Mouse (Mus musculus): ENCODE measurements around the gene Pop5. TPM values are rescaled to one million over a fixed set of nuclear protein-coding genes. Genes with fewer than 3 reads are reported as not detected.

Gene Pop5
- polyA plus RNA-seq (2016; fragmentation: Nextera tagmentation; extraction: Ambion mirVana), result 63.2 and 68.6 TPM in 2 replicates

- peak; percentile 51 for ATAC-seq (ENCODE audit: insufficient number of reproducible peaks, low FRiP score)
- 2% methylated on average over 21 of the region's 21 CpGs for WGBS
- H3K9me3 ChIP-seq (replicated peaks), result no peaks in the 10 kb centered on the region
Measured at GRCm38 (mm10) chr5:115235786-115236263, at the start of gene Pop5. Gene Pop5, plus strand, starts transcription at chr5:115235836.

DNA sequence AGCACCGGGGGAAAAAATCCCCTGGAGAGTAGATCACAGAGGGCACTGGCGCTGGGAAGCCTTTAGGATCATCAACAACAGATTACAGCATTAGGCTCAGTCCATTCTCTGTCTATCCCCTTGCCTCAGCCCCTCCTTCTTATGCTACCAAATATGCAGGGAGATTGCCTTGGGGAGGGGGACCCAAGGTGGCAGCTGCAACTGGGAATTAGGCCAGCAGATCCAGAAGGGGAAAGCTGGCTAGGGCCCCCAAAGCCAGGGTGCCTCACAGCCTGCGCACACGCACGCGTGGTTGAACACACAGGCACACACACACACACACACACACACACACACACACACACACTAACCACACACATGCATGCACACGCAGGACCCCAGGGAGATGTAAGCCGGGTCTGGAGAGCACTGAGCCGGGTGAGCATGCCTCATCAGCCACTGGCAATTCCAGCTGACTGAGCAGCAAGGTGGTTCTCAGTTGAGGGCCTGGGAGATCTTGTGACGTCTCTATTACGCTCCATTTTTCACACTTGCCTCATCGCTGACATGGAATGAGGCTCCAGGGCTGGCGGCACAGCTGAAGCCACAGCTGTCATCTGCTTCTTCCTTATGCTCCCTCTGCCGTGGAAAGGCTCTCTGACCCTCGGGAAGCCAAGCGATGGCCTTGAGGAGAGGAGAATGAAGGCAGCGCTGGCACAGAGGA lies 49.1 kb upstream of the Pop5 start:
- Histone ChIP-seq H3K27ac (ENCODE audit: poor library complexity, severe bottlenecking) (no peak overlapping the region), H3K4me1 (replicated peaks) (peaks cover 57% of the 10 kb centered on the region), H3K27me3 (replicated peaks) (peaks cover 45% of the 10 kb centered on the region), H3K4me2 (peak overlapping the region; percentile 55), H3K4me3 (peak overlapping the region; percentile 11; the same call in 1 of the 2 replicates), H3K36me3 (no peaks in the 10 kb centered on the region), H3K9ac (0 out of 2 replicates have a peak overlapping the region, but pooled peaks have one; percentile 22), H3K9me3 (replicated peaks) (no peaks in the 10 kb centered on the region)
- ATAC-seq (ENCODE audit: insufficient number of reproducible peaks, low FRiP score), result no peak
- WGBS, result 37% methylated on average over 17 of the region's 17 CpGs

More at GRCm38 (mm10) chr5:115235786-115236263, at the start of gene Pop5:
- Histone ChIP-seq H3K27me3 (replicated peaks) (no peaks in the 10 kb centered on the region; the same call in 1 of the 2 replicates), H3K27ac (ENCODE audit: poor library complexity, severe bottlenecking) (no peak within 1 kb of the TSS), H3K36me3 (peaks cover 13% of the 10 kb centered on the region), H3K4me3 (peak within 1 kb of the TSS; percentile 68), H3K4me2 (peak within 1 kb of the TSS; percentile 86), H3K4me1 (replicated peaks) (peaks cover 18% of the 10 kb centered on the region), H3K9ac (peak within 1 kb of the TSS; percentile 78)

GRCm38 (mm10) chr5:115187188-115188131 lies 48.2 kb upstream of the Pop5 start:
- Histone ChIP-seq H3K4me1 (replicated peaks) (peaks cover 51% of the 10 kb centered on the region), H3K4me3 (0 out of 2 replicates have a peak overlapping the region, but pooled peaks have one; percentile 11), H3K36me3 (no peaks in the 10 kb centered on the region), H3K9me3 (replicated peaks) (no peaks in the 10 kb centered on the region), H3K9ac (no peak overlapping the region), H3K27ac (ENCODE audit: poor library complexity, severe bottlenecking) (no peak overlapping the region), H3K4me2 (peak overlapping the region; percentile 55), H3K27me3 (replicated peaks) (peaks cover 54% of the 10 kb centered on the region)
- 16% methylated on average over 26 of the region's 26 CpGs for WGBS
- peak; percentile 73 for ATAC-seq (ENCODE audit: insufficient number of reproducible peaks, low FRiP score)

- peaks cover 68% of the 10 kb centered on the region for H3K27me3 ChIP-seq (replicated peaks)
Measured at GRCm38 (mm10) chr5:115188824-115189223, 46.8 kb upstream of the Pop5 start.

DNA sequence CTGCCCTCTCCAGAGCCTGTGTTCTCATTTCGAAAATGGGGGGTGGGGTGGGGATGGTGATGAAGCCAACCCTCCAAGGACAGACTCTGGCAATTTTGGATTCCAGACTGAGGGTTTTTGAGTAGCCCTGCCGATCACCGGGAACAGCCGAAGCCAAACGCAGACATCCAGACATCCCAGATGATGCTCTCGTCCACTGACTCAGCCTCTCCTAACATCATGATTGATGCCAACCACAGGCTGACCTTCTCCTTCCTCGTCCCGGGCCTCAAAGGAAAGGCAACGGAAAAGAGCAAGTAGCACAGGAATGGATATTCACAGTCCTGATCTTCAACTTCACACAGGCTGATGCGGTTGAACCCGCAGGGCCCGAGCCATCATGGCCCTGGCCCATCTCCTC lies 45.6 kb upstream of the Pop5 start:
- H3K36me3 ChIP-seq, result no peaks in the 10 kb centered on the region
- no peaks in the 10 kb centered on the region for H3K9me3 ChIP-seq (replicated peaks)
- no peak overlapping the region for H3K4me3 ChIP-seq
- H3K4me1 ChIP-seq (replicated peaks), result peaks cover 46% of the 10 kb centered on the region
- no peak overlapping the region for H3K9ac ChIP-seq
- no peak overlapping the region for H3K4me2 ChIP-seq
- 81% methylated on average over 12 of the region's 12 CpGs for WGBS
- ATAC-seq (ENCODE audit: insufficient number of reproducible peaks, low FRiP score), result no peak
- peaks cover 75% of the 10 kb centered on the region for H3K27me3 ChIP-seq (replicated peaks)
- H3K27ac ChIP-seq (ENCODE audit: poor library complexity, severe bottlenecking), result no peak overlapping the region

More at GRCm38 (mm10) chr5:115188824-115189223, 46.8 kb upstream of the Pop5 start:
- Histone ChIP-seq H3K9me3 (replicated peaks) (no peaks in the 10 kb centered on the region), H3K4me1 (replicated peaks) (peaks cover 50% of the 10 kb centered on the region), H3K4me2 (no peak overlapping the region), H3K4me3 (no peak overlapping the region), H3K9ac (no peak overlapping the region), H3K27ac (ENCODE audit: poor library complexity, severe bottlenecking) (no peak overlapping the region), H3K36me3 (no peaks in the 10 kb centered on the region)
- ATAC-seq (ENCODE audit: insufficient number of reproducible peaks, low FRiP score), result no peak
- WGBS, result 41% methylated on average over 5 of the region's 5 CpGs

- H3K4me2 ChIP-seq, result peak overlapping the region; percentile 4; the same call in 1 of the 2 replicates
- peaks cover 80% of the 10 kb centered on the region for H3K27me3 ChIP-seq (replicated peaks)
- no peak overlapping the region for H3K9ac ChIP-seq
- H3K4me3 ChIP-seq, result no peak overlapping the region
- no peak for ATAC-seq (ENCODE audit: insufficient number of reproducible peaks, low FRiP score)
- H3K9me3 ChIP-seq (replicated peaks), result no peaks in the 10 kb centered on the region
- H3K27ac ChIP-seq (ENCODE audit: poor library complexity, severe bottlenecking), result no peak overlapping the region
- H3K36me3 ChIP-seq, result no peaks in the 10 kb centered on the region
- WGBS, result 11% methylated on average over 29 of the region's 29 CpGs
- H3K4me1 ChIP-seq (replicated peaks), result peaks cover 30% of the 10 kb centered on the region
Measured at GRCm38 (mm10) chr5:115191880-115192827, 43.5 kb upstream of the Pop5 start.

DNA sequence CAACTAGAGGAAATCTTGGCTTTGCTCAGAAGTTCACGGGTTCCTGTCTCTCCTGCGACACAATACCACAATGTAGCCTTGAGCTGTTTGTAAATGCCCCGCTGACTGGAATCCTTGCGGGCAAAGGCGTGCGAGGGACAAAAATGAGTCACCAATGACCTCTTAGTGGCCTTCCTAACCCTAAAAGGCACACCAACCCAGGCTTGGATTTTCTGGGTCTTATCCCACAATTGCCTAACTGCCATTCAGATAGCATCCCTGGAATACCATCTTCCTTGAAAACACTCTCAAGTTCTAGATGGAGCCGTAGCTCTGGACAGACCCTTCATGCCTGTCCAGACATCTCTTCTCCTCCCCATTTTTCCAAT lies 42.8 kb upstream of the Pop5 start:
- Histone ChIP-seq H3K9me3 (replicated peaks) (no peaks in the 10 kb centered on the region), H3K27ac (ENCODE audit: poor library complexity, severe bottlenecking) (no peak overlapping the region), H3K4me1 (replicated peaks) (peaks cover 25% of the 10 kb centered on the region), H3K27me3 (replicated peaks) (peaks cover 81% of the 10 kb centered on the region), H3K4me2 (peak overlapping the region; percentile 99), H3K9ac (no peak overlapping the region), H3K36me3 (no peaks in the 10 kb centered on the region), H3K4me3 (peak overlapping the region; percentile 57)
- ATAC-seq (ENCODE audit: insufficient number of reproducible peaks, low FRiP score), result no peak
- WGBS, result 16% methylated on average over 7 of the region's 7 CpGs

GRCm38 (mm10) chr5:115193226-115193625 lies 42.4 kb upstream of the Pop5 start:
- H3K4me3 ChIP-seq, result peak overlapping the region; percentile 57
- no peak for ATAC-seq (ENCODE audit: insufficient number of reproducible peaks, low FRiP score)
- H3K9me3 ChIP-seq (replicated peaks), result no peaks in the 10 kb centered on the region
- H3K27ac ChIP-seq (ENCODE audit: poor library complexity, severe bottlenecking), result no peak overlapping the region
- no peaks in the 10 kb centered on the region for H3K36me3 ChIP-seq
- WGBS, result 1% methylated on average over 34 of the region's 34 CpGs
- peaks cover 24% of the 10 kb centered on the region for H3K4me1 ChIP-seq (replicated peaks)
- peak overlapping the region; percentile 60 for H3K9ac ChIP-seq
- peaks cover 81% of the 10 kb centered on the region for H3K27me3 ChIP-seq (replicated peaks)
- peak overlapping the region; percentile 99 for H3K4me2 ChIP-seq

DNA sequence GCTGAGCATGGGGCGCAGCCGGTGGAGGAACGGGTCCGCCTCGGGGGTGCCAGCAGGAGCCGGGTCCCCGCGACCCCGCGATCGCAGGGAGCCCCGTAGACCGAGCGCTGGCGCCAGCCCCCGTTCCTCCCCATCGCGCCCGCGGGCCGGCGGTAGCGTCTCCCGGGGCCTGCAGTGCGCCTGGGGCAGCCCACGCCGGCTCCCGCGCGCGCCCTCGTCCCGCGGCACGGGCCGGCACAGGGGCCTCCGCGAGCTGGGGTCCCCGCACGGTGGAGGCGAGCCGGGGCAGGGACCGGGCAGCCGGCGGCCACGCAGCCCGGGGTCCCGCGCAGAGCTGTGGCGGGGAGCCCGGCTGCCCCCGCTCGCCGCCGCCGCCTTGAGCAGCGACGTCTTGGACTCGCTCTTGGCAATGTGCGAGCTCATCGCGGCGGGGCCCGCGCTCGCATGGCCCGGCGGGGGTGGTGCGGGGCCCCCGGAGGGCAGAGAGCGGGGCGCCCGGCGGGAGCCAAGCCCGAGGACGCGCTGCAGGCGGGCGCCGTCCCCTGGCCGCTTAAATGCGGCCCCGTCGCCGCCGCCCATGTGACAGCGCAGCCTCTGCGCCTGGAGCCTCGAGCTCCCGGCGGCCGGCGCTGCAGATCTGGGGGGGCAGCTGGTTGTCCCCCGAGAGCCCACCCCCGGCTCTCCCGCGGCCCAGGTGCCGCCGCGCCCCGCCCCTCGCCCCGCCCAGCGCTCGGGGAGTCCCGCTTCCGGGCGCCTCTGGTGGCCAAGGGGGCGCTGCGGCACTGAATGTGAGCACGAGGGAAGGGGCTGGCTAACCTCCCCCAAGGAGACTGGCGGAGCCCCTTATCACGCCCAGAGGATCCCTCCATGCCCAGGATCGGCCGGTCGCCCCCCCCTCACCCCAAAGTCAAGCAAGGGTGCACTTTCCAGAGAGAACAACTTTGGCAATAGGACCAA lies 41.7 kb upstream of the Pop5 start, which contains the start of gene Cabp1:
TSS of gene Cabp1 (minus strand) at position 713 of the 957 bp plus-strand sequence.
- peak; percentile 42; the same call in 1 of the 2 replicates for ATAC-seq (ENCODE audit: insufficient number of reproducible peaks, low FRiP score)
- Histone ChIP-seq H3K4me1 (replicated peaks) (peaks cover 24% of the 10 kb centered on the region), H3K27me3 (replicated peaks) (peaks cover 81% of the 10 kb centered on the region), H3K36me3 (no peaks in the 10 kb centered on the region), H3K27ac (ENCODE audit: poor library complexity, severe bottlenecking) (no peak within 1 kb of the TSS), H3K4me3 (peak within 1 kb of the TSS; percentile 57), H3K9me3 (replicated peaks) (no peaks in the 10 kb centered on the region), H3K9ac (peak within 1 kb of the TSS; percentile 60), H3K4me2 (peak within 1 kb of the TSS; percentile 99)
- WGBS, result under 1% methylated on average over 111 of the region's 116 CpGs

Measured in heart, embryonic 12.5 days (tissue).